ENCODE assay signal across 15 mouse cellular contexts in genomic region chr5:119567639-119568038, GRCm38 (mm10).
"Had no signal": no experiment of that assay in that cellular context is flagged by ENCODE, and none has a peak within 500 bp of the region (broad histone marks: within the 10 kb centered on the region; RNA-seq: fewer than 3 reads in every experiment).

No protein-coding gene starts in this region.

- H3K9ac ChIP-seq: neural tube, embryonic 13.5 days; neural tube, embryonic 15.5 days; stomach, embryonic 15.5 days had no signal

- H3K36me3 ChIP-seq: neural tube, embryonic 13.5 days; neural tube, embryonic 15.5 days; stomach, embryonic 15.5 days had no signal

- DNase-seq: retina, postnatal 1 day; right cerebral cortex, adult 18-20 months; right cerebral cortex, postnatal 14 days; right cerebral cortex, postnatal 25 days; right cerebral cortex, postnatal 4 days; thymus, adult 18-20 months; thymus, adult 2 months; thymus, postnatal 14 days; thymus, postnatal 25 days; thymus, postnatal 36 days; thymus, postnatal 4 days had no signal

- H3K27ac ChIP-seq: neural tube, embryonic 13.5 days; neural tube, embryonic 15.5 days; stomach, embryonic 15.5 days; stomach, postnatal 0 days had no signal

- H3K27me3 ChIP-seq: stomach, embryonic 15.5 days had no signal

- H3K4me3 ChIP-seq: neural tube, embryonic 13.5 days; neural tube, embryonic 15.5 days; stomach, embryonic 15.5 days had no signal

- H3K9me3 ChIP-seq: neural tube, embryonic 15.5 days; stomach, embryonic 15.5 days had no signal

- H3K4me2 ChIP-seq: neural tube, embryonic 13.5 days; neural tube, embryonic 15.5 days; stomach, embryonic 15.5 days had no signal
